Mouse (Mus musculus) liver, embryonic 14.5 days (tissue): ENCODE measurements around the gene Tmem255b. TPM values are rescaled to one million over a fixed set of nuclear protein-coding genes. Genes with fewer than 3 reads are reported as not detected.

Source experiments
- ATAC-seq: fragments of 200-750 bp; cut with Nextera tagmentation; 2 replicates; pipeline ENCODE4 v1.8.0; 2017; ENCODE audit warnings: moderate number of reproducible peaks, mild to moderate bottlenecking, moderate library complexity; ENCODE audit not compliant: insufficient read depth
- DNase-seq, 3 experiments: peaks; one replicate each; pipeline ENCODE4 v3.0.0-alpha.2; 2012 to 2013; ENCODE audit warnings: low read depth in 3 of 3, low spot score in 3 of 3
- H3K27ac ChIP-seq: fragments of 300-500 bp; sonication (generic); 2 replicates; pipeline ENCODE4 v1.5.1; 2014; ENCODE audit warnings: moderate library complexity, mild to moderate bottlenecking, control low read depth, inconsistent platforms
- H3K27me3 ChIP-seq: fragments of 300-500 bp; sonication (generic); 2 replicates; pipeline ENCODE4 v1.6.1; 2014; ENCODE audit warnings: mild to moderate bottlenecking, low read length, moderate library complexity; ENCODE audit not compliant: control insufficient read depth, insufficient read depth
- H3K36me3 ChIP-seq: fragments of 300-500 bp; sonication (generic); replicated peaks from 2 replicates; pipeline ENCODE4 v1.6.1; 2014; ENCODE audit warnings: low read depth; ENCODE audit not compliant: control insufficient read depth, insufficient read depth
- H3K4me1 ChIP-seq, 2 experiments: fragments of 200-500 bp in 1 of 2; fragments of 300-500 bp in 1 of 2; sonication (generic) in 1 of 2; replicated peaks; 2 replicates each; pipeline ENCODE4 v1.6.1; 2012 to 2014; ENCODE audit warnings: antibody characterized with exemption in 1 of 2, inconsistent platforms in 1 of 2, low read length in 1 of 2; ENCODE audit not compliant: control insufficient read depth in 2 of 2, insufficient read depth in 2 of 2
- H3K4me2 ChIP-seq: fragments of 300-500 bp; sonication (generic); 2 replicates; pipeline ENCODE4 v1.6.1; 2014; ENCODE audit warnings: low read depth, mild to moderate bottlenecking, control low read depth, moderate library complexity
- H3K4me3 ChIP-seq, 2 experiments: fragments of 200-500 bp in 1 of 2; fragments of 300-500 bp in 1 of 2; sonication (generic) in 1 of 2; 2 replicates each; pipeline ENCODE4 v1.5.1; 2012 to 2014; ENCODE audit warnings: low read depth in 2 of 2, low read length in 2 of 2, mild to moderate bottlenecking in 2 of 2, control low read depth in 1 of 2, inconsistent platforms in 1 of 2, moderate library complexity in 1 of 2; ENCODE audit not compliant: insufficient read depth in 1 of 2
- H3K9ac ChIP-seq: fragments of 300-500 bp; sonication (generic); replicated peaks from 2 replicates; pipeline ENCODE4 v1.6.1; 2014; ENCODE audit warnings: mild to moderate bottlenecking, control low read depth, moderate library complexity
- H3K9me3 ChIP-seq: fragments of 300-500 bp; sonication (generic); 2 replicates; pipeline ENCODE4 v1.6.1; 2016; ENCODE audit warnings: low read length, mixed read lengths; ENCODE audit not compliant: control insufficient read depth
- CTCF ChIP-seq: IDR thresholded peaks from 2 replicates; pipeline ENCODE4 v1.5.1; 2016; ENCODE audit warnings: antibody characterized with exemption, low read depth, control low read depth
- EP300 ChIP-seq: IDR thresholded peaks from 2 replicates; pipeline ENCODE4 v1.6.1; 2016; ENCODE audit warnings: antibody characterized with exemption, low read depth
- WGBS: fragments of 180-500 bp; shearing (Covaris S2); extraction: QIAGEN DNeasy Blood & Tissue Kit; methylation state at CpG from one replicate; pipeline ENCODE4 v1.1.7; 2014; ENCODE audit not compliant: insufficient replicate concordance; 5-methylcytosine and 5-hydroxymethylcytosine counted together
- polyA plus RNA-seq, 2 experiments: library from polyadenylated mRNA; depleted of rRNA in 1 of 2; stranded (reverse) in 1 of 2; unstranded in 1 of 2; fragments of >200 nt; fragmentation: Nextera tagmentation in 1 of 2; extraction: Ambion mirVana in 1 of 2; gene quantifications; 2 replicates each; pipeline versions ENCODE4 v1.2.1 to v1.2.3; 2012 to 2014

Gene Tmem255b
- polyA plus RNA-seq, 2 experiments = 0.02 to 0.14 TPM

GRCm38 (mm10) chr8:13503936-13504606 lies 69.1 kb downstream of the Tmem255b start:
- Histone ChIP-seq H3K9me3 (no peaks in the 10 kb centered on the region), H3K4me3 (no peak overlapping the region), H3K4me2 (no peak overlapping the region), H3K36me3 (no peaks in the 10 kb centered on the region), H3K27me3 (no peaks in the 10 kb centered on the region), H3K4me1 (no peaks in the 10 kb centered on the region), H3K9ac (no peak overlapping the region), H3K27ac (no peak overlapping the region)
- WGBS = 51% methylated on average over 8 of the region's 8 CpGs
- DNase-seq (no peak), ATAC-seq (no peak)
- TF ChIP-seq CTCF = no peak
- TF ChIP-seq EP300 = no peak

DNA sequence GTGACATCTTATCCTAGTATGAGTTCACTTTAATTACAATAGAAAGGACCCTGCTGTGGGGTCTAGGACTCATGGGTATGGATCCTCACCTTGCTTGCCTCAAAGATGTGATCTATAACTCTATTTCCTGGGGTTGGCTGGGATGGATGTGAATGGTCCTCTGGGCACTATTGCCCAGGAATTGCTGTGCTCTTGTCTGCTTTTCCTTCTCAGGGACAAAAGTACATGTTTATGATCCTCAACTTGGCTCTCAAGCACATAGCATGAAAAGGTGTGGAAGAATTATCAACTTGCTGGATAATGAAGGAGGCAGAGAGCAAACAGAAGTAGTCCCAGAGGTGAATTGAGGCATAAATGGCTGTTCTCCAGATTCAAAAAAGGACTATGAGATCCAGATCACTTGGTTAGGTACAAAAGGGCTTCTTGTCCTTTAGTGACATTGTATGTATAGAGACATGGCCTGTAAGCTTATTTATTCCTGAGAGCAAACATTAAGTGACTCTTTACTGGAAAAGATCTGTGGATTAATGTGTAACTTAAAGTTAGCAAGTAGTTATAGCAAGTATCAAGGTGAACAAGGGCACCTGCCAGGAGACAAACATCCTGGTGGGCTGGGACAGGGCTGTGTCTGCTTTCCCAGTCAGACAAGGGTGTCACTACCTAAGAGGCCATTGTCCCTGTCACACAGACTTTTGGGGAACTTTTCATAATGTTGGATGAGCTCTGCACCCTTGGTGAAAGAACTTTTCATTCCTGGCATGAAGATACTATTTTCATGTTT lies 70.1 kb downstream of the Tmem255b start:
- no peak for TF ChIP-seq EP300
- ATAC-seq = no peak
- H3K9me3 ChIP-seq = no peaks in the 10 kb centered on the region
- H3K4me2 ChIP-seq = no peak overlapping the region
- no peak overlapping the region for H3K27ac ChIP-seq
- H3K4me3 ChIP-seq = no peak overlapping the region
- no peak for DNase-seq
- no peaks in the 10 kb centered on the region for H3K36me3 ChIP-seq
- H3K27me3 ChIP-seq = no peaks in the 10 kb centered on the region
- no peak overlapping the region for H3K9ac ChIP-seq
- H3K4me1 ChIP-seq = no peaks in the 10 kb centered on the region

GRCm38 (mm10) chr8:13506849-13507248 lies 71.9 kb downstream of the Tmem255b start:
- DNase-seq (no peak), ATAC-seq (no peak)
- H3K4me1 ChIP-seq = no peaks in the 10 kb centered on the region
- H3K27me3 ChIP-seq = no peaks in the 10 kb centered on the region
- H3K36me3 ChIP-seq = no peaks in the 10 kb centered on the region
- no peaks in the 10 kb centered on the region for H3K9me3 ChIP-seq
- TF ChIP-seq CTCF = no peak
- no peak for TF ChIP-seq EP300
- H3K4me3 ChIP-seq = no peak overlapping the region
- 20% methylated on average over 4 of the region's 4 CpGs for WGBS
- no peak overlapping the region for H3K4me2 ChIP-seq
- no peak overlapping the region for H3K27ac ChIP-seq
- no peak overlapping the region for H3K9ac ChIP-seq

DNA sequence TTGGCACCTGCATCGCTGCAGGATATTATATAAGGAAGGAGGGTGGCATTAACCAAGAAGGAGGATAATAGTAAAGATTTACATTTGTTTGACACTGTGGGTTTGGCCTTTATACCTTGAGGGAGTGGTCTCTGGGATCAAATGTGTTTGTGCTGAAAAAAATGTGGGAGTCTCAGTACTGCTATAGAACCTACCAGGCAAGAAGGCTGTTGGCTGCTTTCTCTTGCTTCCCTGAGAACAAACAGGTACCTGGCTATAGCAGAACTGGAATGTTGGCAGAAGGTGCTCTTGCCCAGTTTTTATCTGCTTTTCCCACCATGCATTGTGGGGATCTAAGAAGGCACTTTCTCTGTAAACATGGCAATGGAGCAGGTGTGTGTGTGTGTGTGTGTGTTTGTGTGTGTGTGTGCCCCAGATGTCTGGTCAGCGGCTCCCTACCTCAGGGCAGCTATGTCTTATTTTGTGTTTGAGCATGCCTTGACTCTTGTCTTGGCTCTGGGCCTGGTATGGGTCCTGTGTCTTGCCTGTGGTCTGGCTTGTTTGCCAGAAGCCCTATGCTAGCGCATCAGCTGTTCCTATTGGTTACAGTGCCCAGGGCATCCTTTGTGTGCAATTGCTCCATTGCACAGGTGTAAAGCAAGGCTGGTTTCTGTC lies 72.4 kb downstream of the Tmem255b start:
- DNase-seq = no peak
- Histone ChIP-seq H3K36me3 (no peaks in the 10 kb centered on the region), H3K27ac (no peak overlapping the region), H3K4me2 (no peak overlapping the region), H3K4me1 (no peaks in the 10 kb centered on the region), H3K9ac (no peak overlapping the region), H3K27me3 (no peaks in the 10 kb centered on the region), H3K4me3 (no peak overlapping the region), H3K9me3 (no peaks in the 10 kb centered on the region)
- no peak for TF ChIP-seq EP300
- TF ChIP-seq CTCF = no peak
- WGBS = 55% methylated on average over 3 of the region's 3 CpGs
- no peak for ATAC-seq

- WGBS = 54% methylated on average over 5 of the region's 5 CpGs
- ATAC-seq (no peak), DNase-seq (no peak)
- H3K27ac ChIP-seq = no peak overlapping the region
- H3K9me3 ChIP-seq = no peaks in the 10 kb centered on the region
- TF ChIP-seq EP300 (no peak), CTCF (no peak)
- H3K4me3 ChIP-seq = no peak overlapping the region
- H3K27me3 ChIP-seq = no peaks in the 10 kb centered on the region
- no peak overlapping the region for H3K9ac ChIP-seq
- no peaks in the 10 kb centered on the region for H3K4me1 ChIP-seq
- no peak overlapping the region for H3K4me2 ChIP-seq
- H3K36me3 ChIP-seq = no peaks in the 10 kb centered on the region
Measured at GRCm38 (mm10) chr8:13512016-13512415, 77.0 kb downstream of the Tmem255b start.
